ENCODE assay signal across 23 mouse cellular contexts in genomic region chr5:104385521-104385920, GRCm38 (mm10).
"Had no signal": no experiment of that assay in that cellular context is flagged by ENCODE, and none has a peak within 500 bp of the region (broad histone marks: within the 10 kb centered on the region; RNA-seq: fewer than 3 reads in every experiment).

No protein-coding gene starts in this region.

- H3K4me1 ChIP-seq: heart, embryonic 13.5 days; hindbrain, embryonic 13.5 days; hindbrain, embryonic 15.5 days had no signal

- DNase-seq: gastrocnemius, postnatal 14 days; gastrocnemius, postnatal 36 days; heart, adult 11 months; heart, adult 2 months; heart, postnatal 14 days; heart, postnatal 36 days; kidney, adult 11 months; kidney, adult 2 months; kidney, adult 9 months; kidney, postnatal 25 days; kidney, postnatal 4 days; liver had no signal

- H3K27me3 ChIP-seq: heart, embryonic 13.5 days; heart, embryonic 15.5 days; hindbrain, embryonic 13.5 days; hindbrain, embryonic 15.5 days; kidney, embryonic 15.5 days; limb, embryonic 12.5 days had no signal

- H3K36me3 ChIP-seq: heart, embryonic 13.5 days; heart, embryonic 15.5 days; hindbrain, embryonic 13.5 days; hindbrain, embryonic 15.5 days; kidney, embryonic 15.5 days; limb, embryonic 10.5 days; limb, embryonic 12.5 days had no signal

- H3K4me3 ChIP-seq: heart, adult 2 months; heart, embryonic 13.5 days; heart, embryonic 15.5 days; hindbrain, embryonic 13.5 days; hindbrain, embryonic 15.5 days; kidney, embryonic 15.5 days; layer of hippocampus, adult 2 months; left cerebral cortex, adult 2 months; limb, embryonic 10.5 days; limb, embryonic 12.5 days had no signal

- H3K27ac ChIP-seq: heart, adult 2 months; heart, embryonic 13.5 days; heart, embryonic 15.5 days; hindbrain, embryonic 13.5 days; hindbrain, embryonic 15.5 days; hindbrain, postnatal 0 days; kidney, embryonic 15.5 days; kidney, postnatal 0 days; layer of hippocampus, adult 2 months; left cerebral cortex, adult 2 months; limb, embryonic 10.5 days; limb, embryonic 12.5 days had no signal
